Mouse (Mus musculus) CH12.LX (cell line): ENCODE data around the gene Rsl24d1.

ENCODE experiments used
- ETS1 ChIP-seq: conservative IDR thresholded peaks from 2 replicates; pipeline ENCODE4 v1.6.1; 2012; ENCODE audit warnings: low read depth, mild to moderate bottlenecking, inconsistent platforms, low read length, improper control_type of control experiment, moderate library complexity
- NRF1 ChIP-seq: IDR thresholded peaks from 2 replicates; pipeline ENCODE4 v1.6.1; 2014; ENCODE audit warnings: low read depth, mild to moderate bottlenecking, inconsistent platforms, low read length, improper control_type of control experiment, moderate library complexity
- UBTF ChIP-seq: IDR thresholded peaks from 2 replicates; pipeline ENCODE4 v1.6.1; 2012; ENCODE audit warnings: low read depth, mild to moderate bottlenecking, inconsistent platforms, low read length, improper control_type of control experiment, moderate library complexity
- USF2 ChIP-seq: conservative IDR thresholded peaks from 2 replicates; pipeline ENCODE4 v1.6.1; 2011; ENCODE audit warnings: low read depth, low read length, improper control_type of control experiment

GRCm38 (mm10) chr9:73101536-73101935, 11.7 kb upstream of the Rsl24d1 start, which contains the start of gene Khdc3:
- TF ChIP-seq NRF1 (no peak), UBTF (no peak), ETS1 (no peak), USF2 (no peak)
